Mouse (Mus musculus): Measurements from ENCODE around the gene Tmem51. TPM values are rescaled to one million over a fixed set of nuclear protein-coding genes. Genes with fewer than 3 reads are reported as not detected.

The Tmem51 gene
- total RNA-seq, 2 experiments from 2014 or later = 1.4 to 8.1 TPM

- ATAC-seq (replicated peaks; ENCODE audit: low FRiP score, poor library complexity, severe bottlenecking) = no peak
Measured at GRCm38 (mm10) chr4:141981475-141981874, 102.6 kb downstream of the Tmem51 start.

Other genes with a start within 250 kb of the Tmem51 start
- gene Ctrc, start 237.9 kb downstream of the Tmem51 start, total RNA-seq (2015; ENCODE audit: low replicate concordance) = not detected in 2 replicates
- gene Ctrc, start 237.9 kb downstream of the Tmem51 start, total RNA-seq (2017; ENCODE audit: low replicate concordance) = not detected in 2 replicates
- gene Efhd2, start 209.4 kb downstream of the Tmem51 start, total RNA-seq (2015; ENCODE audit: low replicate concordance) = 17.6 and 22.5 TPM in 2 replicates
- 13.9 and 19.6 TPM in 2 replicates for gene Efhd2, start 209.4 kb downstream of the Tmem51 start, total RNA-seq (2017; ENCODE audit: low replicate concordance)
- gene Fhad1, start 69.2 kb downstream of the Tmem51 start, total RNA-seq (2015; ENCODE audit: low replicate concordance) = not detected in 2 replicates
- gene Fhad1, start 69.2 kb downstream of the Tmem51 start, total RNA-seq (2017; ENCODE audit: low replicate concordance) = 0.17 TPM in 1 of 2 replicates, not detected in the other
- not detected in 2 replicates for gene Kazn, start 155.1 kb upstream of the Tmem51 start, total RNA-seq (2015; ENCODE audit: low replicate concordance)
- not detected in 2 replicates for gene Kazn, start 155.1 kb upstream of the Tmem51 start, total RNA-seq (2017; ENCODE audit: low replicate concordance)